Mouse (Mus musculus): ENCODE data around the gene Sox5.

Gene Sox5

GRCm38 (mm10) chr6:144181083-144181866 is 600.5 kb downstream of the Sox5 start:
- DNase-seq (ENCODE audit: low spot score), result peak; percentile 77

GRCm38 (mm10) chr6:144179111-144179510 is 602.7 kb downstream of the Sox5 start:
- no peak for DNase-seq (ENCODE audit: low spot score)

- DNase-seq (ENCODE audit: low spot score), result no peak
These were observed 605.1 kb downstream of the Sox5 start for GRCm38 (mm10) chr6:144176674-144177073.

DNA sequence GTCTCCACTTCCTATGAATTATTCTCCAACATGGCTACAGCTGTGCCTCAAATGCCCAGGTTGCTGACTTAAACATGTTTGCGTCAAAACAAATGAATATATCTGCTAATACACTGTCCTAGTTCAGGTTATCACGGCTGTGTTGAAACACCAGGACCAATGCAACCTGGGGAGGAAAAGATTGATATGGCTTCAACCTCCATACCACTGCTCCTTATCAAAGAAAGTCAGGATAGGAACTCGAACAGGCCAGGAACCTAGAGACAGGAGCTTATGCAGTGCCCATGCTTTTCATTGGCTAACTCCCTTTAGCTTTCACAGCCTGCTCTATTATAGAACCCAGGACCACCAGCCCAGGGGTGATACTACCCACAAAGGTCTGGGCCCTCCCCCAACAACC is 606.2 kb downstream of the Sox5 start:
- no peak for DNase-seq (ENCODE audit: low spot score)

DNA sequence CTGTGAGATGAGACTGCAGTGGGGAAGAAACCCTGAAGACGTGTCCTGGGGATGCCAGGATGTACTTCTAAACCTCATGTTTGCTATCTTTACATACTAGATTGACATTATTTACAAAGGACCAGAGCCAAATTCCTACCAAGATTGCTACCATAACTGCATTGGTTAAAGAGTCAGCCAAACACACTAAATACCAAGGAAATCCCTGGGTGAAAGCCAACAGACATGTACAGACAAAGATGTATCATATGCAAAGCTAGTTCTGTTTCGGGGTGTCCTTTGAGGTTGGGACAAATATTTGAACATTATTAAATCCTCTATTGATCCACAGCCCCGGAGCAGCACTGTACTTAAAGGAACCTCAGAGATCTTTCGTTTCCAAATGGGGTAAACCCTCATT is 611.2 kb downstream of the Sox5 start:
- no peak for DNase-seq (ENCODE audit: low spot score)

- DNase-seq (ENCODE audit: low spot score), result no peak
These were observed 612.0 kb downstream of the Sox5 start for GRCm38 (mm10) chr6:144169791-144170190.

DNA sequence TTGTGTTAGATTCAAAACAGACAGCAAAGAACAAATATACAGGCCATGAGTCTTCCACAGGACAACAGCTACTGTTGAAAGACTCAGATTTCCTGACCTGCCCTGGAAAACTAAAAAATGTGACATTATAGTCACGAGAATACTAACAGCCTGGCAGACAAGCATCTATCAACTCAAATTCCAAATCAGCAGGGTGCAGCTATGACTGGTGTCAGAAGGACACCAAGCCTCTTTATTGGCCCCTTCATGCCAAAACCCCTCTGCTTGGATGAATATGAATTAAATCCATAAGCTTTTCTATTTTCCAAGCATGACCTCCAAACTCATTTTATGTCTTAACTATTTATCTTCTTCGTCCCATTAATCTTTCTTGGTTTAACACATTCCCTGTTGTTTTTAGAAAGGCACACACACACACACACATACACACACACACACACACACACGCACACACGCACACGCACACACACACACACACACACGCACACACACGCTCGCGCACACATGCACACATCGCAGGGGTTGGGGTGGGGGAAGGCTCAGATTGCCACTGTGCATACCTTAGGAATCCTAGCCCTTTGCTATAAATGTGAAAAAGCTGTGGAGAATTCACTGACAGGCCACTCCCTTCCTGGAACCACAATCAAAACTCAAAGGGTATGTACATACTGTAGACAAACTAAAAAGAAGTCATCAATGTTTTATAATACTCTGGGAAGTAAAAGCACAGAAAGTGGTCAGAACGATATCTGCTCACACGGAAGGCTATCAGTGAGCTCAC is 612.9 kb downstream of the Sox5 start:
- DNase-seq (ENCODE audit: low spot score), result no peak

DNA sequence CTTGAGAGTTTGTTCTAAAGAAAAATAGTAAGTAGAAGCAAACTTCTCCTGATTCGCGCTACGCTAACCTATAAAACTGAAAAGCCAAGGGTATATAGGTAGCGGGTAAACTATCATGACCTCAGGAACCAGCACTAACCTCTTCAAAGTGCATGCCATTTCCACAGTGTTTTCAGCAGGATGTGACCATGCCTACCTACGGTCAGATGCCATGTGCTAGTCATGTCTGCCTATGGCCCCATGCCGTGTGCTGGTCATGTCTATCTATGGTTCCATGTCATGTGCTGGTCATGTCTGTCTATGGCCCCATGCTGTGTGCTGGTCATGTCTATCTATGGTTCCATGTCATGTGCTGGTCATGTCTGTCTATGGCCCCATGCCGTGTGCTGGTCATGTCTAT is 614.7 kb downstream of the Sox5 start:
- DNase-seq (ENCODE audit: low spot score), result no peak

DNA sequence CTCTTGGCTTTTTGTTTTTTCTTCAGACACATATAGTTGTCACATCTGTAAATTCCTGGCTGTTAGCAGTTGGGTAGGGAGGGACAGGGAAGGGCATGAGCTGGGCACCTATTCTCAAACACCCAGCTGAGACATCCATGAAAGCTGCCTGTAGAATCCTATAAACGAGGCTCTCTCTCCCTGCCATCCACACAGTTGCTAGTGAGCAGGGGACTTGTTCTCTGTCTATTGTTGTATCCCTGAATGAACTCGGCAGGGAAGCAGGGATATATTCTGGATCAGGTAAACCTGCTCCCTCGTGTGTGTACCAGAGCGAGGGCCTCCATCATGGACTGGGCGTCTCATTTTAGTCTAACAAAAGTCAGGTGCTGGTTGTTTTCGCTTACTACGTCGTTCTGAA is 615.1 kb downstream of the Sox5 start:
- no peak for DNase-seq (ENCODE audit: low spot score)

GRCm38 (mm10) chr6:144166104-144166503 is 615.7 kb downstream of the Sox5 start:
- no peak for DNase-seq (ENCODE audit: low spot score)

GRCm38 (mm10) chr6:144163501-144163900 is 618.3 kb downstream of the Sox5 start:
- DNase-seq (ENCODE audit: low spot score), result no peak

DNA sequence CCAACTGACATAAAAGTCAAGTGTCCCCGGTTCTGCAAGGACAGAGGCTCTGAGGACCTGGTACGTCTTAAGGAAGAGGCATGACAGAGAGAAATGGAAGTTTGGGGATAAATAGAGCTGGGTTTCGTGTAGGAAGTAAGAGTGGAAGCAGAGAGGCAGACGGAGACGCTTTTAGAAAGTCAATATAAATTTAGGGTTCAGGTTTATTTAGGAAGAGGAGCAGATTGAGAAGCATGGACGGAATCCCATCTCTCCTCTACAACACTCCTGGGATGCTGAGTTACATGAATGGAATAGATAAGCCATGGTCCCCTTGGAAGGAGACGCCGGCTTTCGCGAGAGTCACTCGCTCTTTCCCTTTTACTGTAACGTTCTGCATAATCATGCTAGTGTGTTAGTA is 623.1 kb downstream of the Sox5 start:
- DNase-seq (ENCODE audit: low spot score), result no peak

DNA sequence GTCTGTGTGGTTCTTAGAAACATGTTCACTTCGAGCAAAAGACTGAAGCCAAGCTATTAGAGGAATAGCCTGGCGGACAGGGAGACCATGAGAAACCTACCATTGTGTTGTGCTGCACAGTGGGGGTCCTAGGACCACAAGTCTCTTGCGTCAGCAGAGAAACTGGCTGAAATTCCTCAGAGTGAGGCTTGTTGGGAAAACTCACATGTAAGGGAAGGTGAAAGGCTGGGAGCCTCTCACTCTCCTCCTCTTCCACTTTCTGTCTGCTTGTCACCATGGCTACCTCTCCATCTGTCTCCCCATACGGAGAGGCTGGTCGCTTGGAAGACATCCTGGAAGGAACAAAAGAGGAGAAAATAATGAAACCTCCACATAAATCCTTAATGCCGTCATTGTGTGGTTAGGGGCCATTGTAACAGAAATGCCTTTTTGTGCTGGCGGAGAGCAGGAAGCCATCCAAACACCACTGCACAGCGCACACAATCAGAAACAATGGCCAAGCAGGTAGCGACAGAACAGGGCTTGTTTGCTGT is 626.8 kb downstream of the Sox5 start:
- no peak for DNase-seq (ENCODE audit: low spot score)

DNA sequence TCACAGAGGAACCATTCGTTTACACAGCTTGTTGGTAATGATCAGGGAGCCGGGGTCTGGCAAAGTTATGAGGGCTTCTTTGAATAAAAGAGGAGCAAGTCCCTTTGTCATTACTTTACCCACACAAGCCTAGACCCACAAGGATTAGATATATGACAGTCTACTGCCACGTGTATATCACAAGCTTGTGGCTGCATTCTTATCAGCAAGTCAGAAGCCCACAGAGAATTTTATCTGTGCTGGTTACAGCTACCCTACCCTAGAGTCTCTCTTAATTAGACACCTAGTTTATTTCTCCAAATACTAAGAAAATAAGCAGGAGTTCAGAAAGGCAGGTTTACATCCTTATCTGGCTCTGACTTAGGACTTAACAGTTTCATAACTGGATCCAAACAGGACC is 629.8 kb downstream of the Sox5 start:
- DNase-seq (ENCODE audit: low spot score), result no peak

DNA sequence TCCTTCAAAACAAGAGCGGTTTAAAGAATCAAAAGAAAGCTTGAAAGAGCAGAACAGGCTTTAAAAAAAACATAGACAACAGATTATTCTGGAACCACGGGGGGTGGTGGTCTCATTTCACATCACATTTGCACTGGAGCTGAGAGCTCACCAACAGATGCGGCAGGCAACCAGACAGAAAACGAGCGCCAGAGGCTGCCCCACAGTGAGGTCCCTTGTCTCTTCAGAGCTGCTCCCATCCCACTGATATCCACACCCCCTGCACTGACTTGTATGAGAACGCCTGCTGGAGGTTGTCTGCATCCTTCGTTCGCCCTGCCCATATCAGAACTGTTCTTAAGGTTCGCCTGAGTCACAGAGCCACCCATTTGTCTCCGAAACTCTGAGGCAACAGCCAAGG is 630.7 kb downstream of the Sox5 start:
- DNase-seq (ENCODE audit: low spot score), result no peak

DNA sequence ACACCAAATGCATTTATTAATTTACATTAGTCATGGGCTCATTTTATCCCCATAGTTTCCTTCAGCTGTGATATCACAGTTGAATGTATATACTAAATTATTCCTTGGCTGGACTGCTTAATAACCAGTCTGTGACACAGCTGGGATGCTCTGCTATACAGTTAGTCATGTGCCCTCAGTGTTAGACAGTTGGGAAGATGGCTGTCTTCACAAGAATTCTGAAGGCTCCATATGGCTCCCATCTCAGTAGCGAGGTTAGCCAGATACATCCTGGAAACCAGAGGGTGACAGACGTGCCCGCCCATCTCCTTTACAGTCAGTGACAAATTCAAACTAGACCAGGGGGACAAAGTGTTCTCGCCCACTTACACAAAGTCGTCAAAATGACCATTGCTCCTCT is 644.4 kb downstream of the Sox5 start:
- no peak for DNase-seq (ENCODE audit: low spot score)

DNA sequence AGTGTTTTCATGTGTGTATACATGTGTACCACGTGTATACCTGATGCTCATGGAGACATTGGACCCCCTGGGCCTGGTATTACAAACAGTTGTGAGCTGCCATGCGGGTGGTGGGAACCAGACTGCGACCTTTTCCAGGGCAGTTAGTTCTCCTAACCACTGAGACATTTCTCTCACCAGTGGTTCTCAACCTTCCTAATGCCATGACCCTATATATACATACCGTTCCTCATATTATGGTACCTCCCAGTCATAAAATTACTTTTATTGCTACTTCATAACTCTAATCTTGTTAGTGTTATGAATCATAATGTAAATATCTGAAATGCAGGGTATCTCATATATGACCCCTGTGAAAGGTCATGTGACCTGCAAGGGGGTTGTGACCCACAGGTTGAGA is 644.9 kb downstream of the Sox5 start:
- DNase-seq (ENCODE audit: low spot score), result no peak

DNA sequence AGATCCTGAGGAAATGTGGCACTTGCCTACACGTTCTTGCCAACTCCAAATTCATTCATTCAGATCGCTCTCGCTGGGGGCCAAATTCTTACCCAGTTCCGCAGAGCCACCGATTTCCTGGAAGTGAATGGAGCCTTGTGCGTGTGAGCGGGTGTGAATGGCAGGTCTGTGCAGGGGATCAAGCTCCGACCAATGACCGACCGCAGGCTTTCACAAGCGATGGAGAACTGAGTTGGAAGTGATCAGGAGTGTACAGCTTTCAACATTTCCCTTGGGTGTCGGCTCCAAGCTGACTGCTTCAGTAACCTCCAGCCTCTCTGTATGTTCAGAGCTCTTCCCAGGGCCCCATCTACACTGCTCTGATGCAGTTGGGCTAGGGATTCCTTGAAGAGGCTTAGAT is 651.9 kb downstream of the Sox5 start:
- DNase-seq (ENCODE audit: low spot score), result no peak

GRCm38 (mm10) chr6:144119961-144120360 is 661.8 kb downstream of the Sox5 start:
- no peak for DNase-seq (ENCODE audit: low spot score)

GRCm38 (mm10) chr6:144116646-144117045 is 665.1 kb downstream of the Sox5 start:
- no peak for DNase-seq (ENCODE audit: low spot score)

GRCm38 (mm10) chr6:144111561-144111960 is 670.2 kb downstream of the Sox5 start:
- DNase-seq (ENCODE audit: low spot score), result no peak

DNA sequence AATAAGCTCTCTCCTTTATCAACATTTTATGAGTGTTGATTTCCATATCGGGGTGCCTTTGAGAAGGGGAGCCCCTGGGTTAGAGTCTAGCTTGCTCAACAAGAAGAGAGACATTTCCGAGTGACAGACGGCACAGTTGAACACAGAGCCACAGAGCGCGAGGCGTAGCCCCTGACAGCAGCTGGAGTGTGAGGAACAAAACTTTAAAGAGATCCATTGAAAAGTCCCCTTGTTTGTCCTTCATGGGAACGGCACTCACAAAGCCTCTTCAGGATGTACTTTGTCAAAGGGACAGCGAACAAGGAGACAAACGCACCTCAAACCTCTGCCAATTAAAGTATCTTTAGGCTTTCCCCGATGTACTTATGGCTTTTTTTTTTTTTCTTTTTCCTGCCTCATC is 674.9 kb downstream of the Sox5 start:
- DNase-seq (ENCODE audit: low spot score), result no peak

GRCm38 (mm10) chr6:144105645-144106044 is 676.1 kb downstream of the Sox5 start:
- no peak for DNase-seq (ENCODE audit: low spot score)
